In the genomic region with DNA sequence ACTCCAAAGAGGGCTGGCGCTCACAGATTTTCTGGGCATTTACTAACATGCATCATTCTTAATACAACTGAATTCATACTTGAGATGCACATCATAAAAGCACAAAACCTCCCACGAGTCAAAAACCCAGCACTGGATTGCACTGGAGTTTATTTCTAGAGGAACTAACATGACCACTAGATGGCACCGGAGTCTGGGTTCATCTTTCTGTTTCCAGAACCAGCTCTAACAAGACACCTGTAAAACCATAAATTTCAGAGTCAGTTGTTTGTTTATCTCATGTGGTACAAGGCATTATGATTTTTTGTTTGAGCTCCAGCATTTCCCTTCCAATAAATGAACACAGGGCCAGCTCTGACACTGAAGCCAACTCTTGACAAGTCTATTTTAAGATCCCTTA, we compare ENCODE assay signal across 7 mouse cellular contexts.
DNase-seq lines count a peak whose midpoint lies in the region; ATAC-seq and TF ChIP-seq lines count a peak whose summit lies in the region.

No protein-coding gene starts in this region.

- no peaks in the 10 kb centered on the region for H3K36me3 ChIP-seq in neural tube, embryonic 15.5 days

- DNase-seq in neural tube, embryonic 10.5 days (ENCODE audit: extremely low spot score, low spot score) = peak; percentile 25
- peak; percentile 4 for DNase-seq in WW6 (ENCODE audit: low read depth, low spot score)
- DNase-seq in cerebellum, postnatal 14 days = peak; percentile 76 to 80
- DNase-seq in heart, postnatal 14 days = peak; percentile 25 to 66
- DNase-seq in left cerebral cortex, adult 2 months (ENCODE audit: extremely low spot score in 1 of 2, low spot score in 2 of 2) = peak; percentile 41 to 64
- DNase-seq in right cerebral cortex, adult 2 months (ENCODE audit: low spot score in 2 of 2) = peak; percentile 74 to 77

- H3K4me1 ChIP-seq in neural tube, embryonic 15.5 days = no peaks in the 10 kb centered on the region

- intact Hi-C loops in heart, postnatal 14 days (cut with DNase I) = loop anchor here (5.0 to 10.0 kb wide), 7 partner anchors 75 to 420 kb away; partner anchors contain the start of gene Tmem26
- intact Hi-C loops in left cerebral cortex, adult 2 months (cut with DNase I) = loop anchor here (5.0 to 10.0 kb wide), 3 partner anchors 105 to 548 kb away; no protein-coding TSS in a partner anchor

- no peak overlapping the region for H3K4me2 ChIP-seq in neural tube, embryonic 15.5 days

- H3K9ac ChIP-seq in neural tube, embryonic 15.5 days (replicated peaks) = no peak overlapping the region

- TF ChIP-seq CTCF in left cerebral cortex, adult 2 months (IDR thresholded peaks at IDR 0.05) = peak; percentile 81

- no peak for ATAC-seq in neural tube, embryonic 15.5 days (ENCODE audit: low FRiP score)

- WGBS in neural tube, embryonic 15.5 days = 28% methylated on average over 3 of the region's 3 CpGs

- no peak overlapping the region for H3K4me3 ChIP-seq in neural tube, embryonic 15.5 days (replicated peaks)
- no peak overlapping the region for H3K4me3 ChIP-seq in left cerebral cortex, adult 2 months

- no peaks in the 10 kb centered on the region for H3K27me3 ChIP-seq in neural tube, embryonic 15.5 days (replicated peaks)

- H3K9me3 ChIP-seq in neural tube, embryonic 15.5 days (replicated peaks) = no peaks in the 10 kb centered on the region

- H3K27ac ChIP-seq in neural tube, embryonic 15.5 days (replicated peaks) = no peak overlapping the region
- H3K27ac ChIP-seq in left cerebral cortex, adult 2 months = no peak overlapping the region

Comparison
In these comparisons a context has a peak if more than half of its experiments do, and no peak if none do; other contexts are left out.
1. DNase-seq: peak in every context shown above with its lines; median percentile 78 in cerebellum, postnatal 14 days; 76 in right cerebral cortex, adult 2 months; 52 in left cerebral cortex, adult 2 months; 46 in heart, postnatal 14 days; 25 in neural tube, embryonic 10.5 days; 4 in WW6.